Mouse (Mus musculus): Measurements from ENCODE around the gene Dcaf12l1. TPM values are rescaled to one million over a fixed set of nuclear protein-coding genes. Genes with fewer than 3 reads are reported as not detected.

The Dcaf12l1 gene
- 13.7 and 15.5 TPM in 2 replicates for polyA plus RNA-seq (2015; fragmentation: Nextera tagmentation; extraction: Ambion mirVana)

DNA sequence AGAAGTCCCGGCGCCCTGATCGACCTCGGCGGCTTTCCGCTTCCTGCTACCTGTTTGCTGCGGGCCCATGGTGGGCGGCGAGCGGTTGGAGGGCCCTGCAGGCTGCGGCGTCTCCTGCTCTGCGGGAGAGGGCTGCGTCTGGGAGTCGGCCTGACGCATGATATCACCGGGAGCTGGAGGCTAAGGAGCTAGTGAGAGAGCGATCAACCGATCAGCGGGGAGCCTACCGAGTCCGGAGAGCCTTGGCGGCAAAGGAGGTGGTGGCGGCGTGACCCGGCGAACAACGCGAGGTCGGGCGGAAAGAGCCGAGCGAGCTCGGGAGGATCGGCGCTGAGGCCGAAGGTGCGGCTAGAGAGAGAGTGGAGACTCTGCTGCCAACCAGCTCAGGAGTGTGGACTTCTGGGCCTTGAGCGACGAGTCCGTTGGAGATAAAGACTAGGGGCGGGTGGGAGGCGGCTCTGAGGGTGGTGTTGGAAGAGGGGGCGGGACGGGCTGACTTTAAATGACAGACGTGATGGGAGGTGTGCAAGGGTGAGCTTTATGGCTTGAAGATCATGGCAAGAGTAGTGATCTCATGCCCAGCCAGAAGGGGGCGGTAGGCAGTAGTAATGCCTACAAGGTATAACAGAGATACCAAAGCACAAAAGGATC is at the start of gene Dcaf12l1:
TSS of gene Dcaf12l1 (minus strand) at position 437 of the 651 bp plus-strand sequence.

All from skeletal muscle tissue, postnatal 0 days (tissue).